Mouse (Mus musculus) midbrain, embryonic 16.5 days (tissue): ENCODE data around the gene Rftn1. TPM values are rescaled to one million over a fixed set of nuclear protein-coding genes. Genes with fewer than 3 reads are reported as not detected.

Experiments used
- ATAC-seq: fragments of 200-750 bp; cut with Nextera tagmentation; 2 replicates; pipeline ENCODE4 v1.8.0; 2017; ENCODE audit warnings: moderate TSS enrichment
- H3K27ac ChIP-seq: fragments of 300-500 bp; sonication (generic); 2 replicates; pipeline ENCODE4 v1.5.1; 2014; ENCODE audit warnings: mild to moderate bottlenecking, low read length, mixed read lengths
- H3K27me3 ChIP-seq: fragments of 300-500 bp; sonication (generic); 2 replicates; pipeline ENCODE4 v1.6.1; 2014; ENCODE audit warnings: low read depth, low read length, mixed read lengths; ENCODE audit not compliant: control insufficient read depth, insufficient read depth
- H3K36me3 ChIP-seq: fragments of 300-500 bp; sonication (generic); 2 replicates; pipeline ENCODE4 v1.6.1; 2014; ENCODE audit warnings: mild to moderate bottlenecking, low read length, moderate library complexity, mixed read lengths; ENCODE audit not compliant: control insufficient read depth, insufficient read depth
- H3K4me1 ChIP-seq: fragments of 300-500 bp; sonication (generic); 2 replicates; pipeline ENCODE4 v1.6.1; 2014; ENCODE audit warnings: mild to moderate bottlenecking, low read length, mixed read lengths; ENCODE audit not compliant: control insufficient read depth, insufficient read depth
- H3K4me2 ChIP-seq: fragments of 300-500 bp; sonication (generic); 2 replicates; pipeline ENCODE4 v1.6.1; 2014; ENCODE audit warnings: mild to moderate bottlenecking, low read length, mixed read lengths
- H3K4me3 ChIP-seq: fragments of 300-500 bp; sonication (generic); 2 replicates; pipeline ENCODE4 v1.5.1; 2014; ENCODE audit warnings: low read depth, mild to moderate bottlenecking, low read length, moderate library complexity, mixed read lengths
- H3K9ac ChIP-seq: fragments of 300-500 bp; sonication (generic); 2 replicates; pipeline ENCODE4 v1.6.1; 2014; ENCODE audit warnings: low read depth, low read length, mixed read lengths
- H3K9me3 ChIP-seq: fragments of 300-500 bp; sonication (generic); replicated peaks from 2 replicates; pipeline ENCODE4 v1.6.1; 2014; ENCODE audit warnings: mild to moderate bottlenecking, low read length, mixed read lengths; ENCODE audit not compliant: control insufficient read depth, poor library complexity, severe bottlenecking
- WGBS: fragments of 180-500 bp; shearing (Covaris S2); extraction: QIAGEN DNeasy Blood & Tissue Kit; methylation state at CpG from one replicate; pipeline ENCODE4 v1.1.7; 2014; 5-methylcytosine and 5-hydroxymethylcytosine counted together
- polyA plus RNA-seq: library from polyadenylated mRNA; unstranded; fragments of >200 nt; fragmentation: Nextera tagmentation; extraction: Ambion mirVana; gene quantifications from 2 replicates; pipeline ENCODE4 v1.2.1, GENCODE M21; 2015

Rftn1 gene
- polyA plus RNA-seq, 1 experiment from 2014 or later: 28.2 TPM

- Histone ChIP-seq H3K27me3 (no peaks in the 10 kb centered on the region), H3K9me3 (no peaks in the 10 kb centered on the region), H3K9ac (no peak overlapping the region), H3K4me2 (no peak overlapping the region), H3K27ac (no peak overlapping the region), H3K36me3 (no peaks in the 10 kb centered on the region), H3K4me3 (no peak overlapping the region), H3K4me1 (no peaks in the 10 kb centered on the region)
- 94% methylated on average over 3 of the region's 3 CpGs for WGBS
- ATAC-seq: no peak
Measured at GRCm38 (mm10) chr17:50000580-50000979, 189.9 kb downstream of the Rftn1 start.

- H3K27ac ChIP-seq: no peak overlapping the region
- H3K4me1 ChIP-seq: no peaks in the 10 kb centered on the region
- no peaks in the 10 kb centered on the region for H3K9me3 ChIP-seq
- WGBS: 78% methylated on average over 5 of the region's 5 CpGs
- H3K36me3 ChIP-seq: no peaks in the 10 kb centered on the region
- H3K9ac ChIP-seq: no peak overlapping the region
- H3K27me3 ChIP-seq: no peaks in the 10 kb centered on the region
- H3K4me3 ChIP-seq: no peak overlapping the region
- H3K4me2 ChIP-seq: no peak overlapping the region
- no peak for ATAC-seq
Measured at GRCm38 (mm10) chr17:49996626-49997152, 193.8 kb downstream of the Rftn1 start.

DNA sequence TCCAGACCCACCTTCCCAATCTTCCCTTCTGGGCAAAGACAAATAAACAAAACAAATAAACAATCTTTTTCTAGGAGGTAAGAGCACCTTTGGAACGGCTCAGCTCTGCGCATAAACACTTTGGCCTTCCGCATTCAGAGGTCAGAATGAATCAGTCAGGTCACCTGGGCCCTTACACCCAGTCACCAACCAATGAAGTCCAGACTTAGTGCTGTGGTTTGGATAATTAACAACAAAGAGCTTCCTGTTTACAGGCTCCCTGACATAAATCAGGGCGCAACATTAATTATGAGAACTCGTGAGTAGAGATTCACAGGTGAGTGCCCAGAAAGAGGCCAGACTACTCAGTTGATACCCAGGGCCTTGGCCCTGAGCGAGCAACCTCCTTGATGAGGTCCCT, 194.4 kb downstream of the Rftn1 start:
- no peak overlapping the region for H3K27ac ChIP-seq
- H3K9ac ChIP-seq: no peak overlapping the region
- no peak overlapping the region for H3K4me3 ChIP-seq
- H3K27me3 ChIP-seq: no peaks in the 10 kb centered on the region
- H3K9me3 ChIP-seq: no peaks in the 10 kb centered on the region
- no peaks in the 10 kb centered on the region for H3K36me3 ChIP-seq
- H3K4me1 ChIP-seq: no peaks in the 10 kb centered on the region
- no peak for ATAC-seq
- 89% methylated on average over 6 of the region's 6 CpGs for whole genome bisulfite sequencing
- no peak overlapping the region for H3K4me2 ChIP-seq

GRCm38 (mm10) chr17:49995226-49995625, 195.2 kb downstream of the Rftn1 start:
- Histone ChIP-seq H3K9ac (no peak overlapping the region), H3K9me3 (no peaks in the 10 kb centered on the region), H3K36me3 (no peaks in the 10 kb centered on the region), H3K4me3 (no peak overlapping the region), H3K4me1 (no peaks in the 10 kb centered on the region), H3K27me3 (no peaks in the 10 kb centered on the region), H3K27ac (no peak overlapping the region), H3K4me2 (no peak overlapping the region)
- WGBS: 87% methylated on average over 3 of the region's 3 CpGs
- no peak for ATAC-seq

GRCm38 (mm10) chr17:49993631-49994030, 196.8 kb downstream of the Rftn1 start:
- WGBS: 67% methylated on average over 3 of the region's 3 CpGs
- Histone ChIP-seq H3K9ac (no peak overlapping the region), H3K4me1 (no peaks in the 10 kb centered on the region; the same call in 1 of the 2 replicates), H3K36me3 (no peaks in the 10 kb centered on the region), H3K4me2 (no peak overlapping the region), H3K27ac (no peak overlapping the region), H3K9me3 (no peaks in the 10 kb centered on the region), H3K27me3 (no peaks in the 10 kb centered on the region), H3K4me3 (no peak overlapping the region)
- no peak for ATAC-seq

DNA sequence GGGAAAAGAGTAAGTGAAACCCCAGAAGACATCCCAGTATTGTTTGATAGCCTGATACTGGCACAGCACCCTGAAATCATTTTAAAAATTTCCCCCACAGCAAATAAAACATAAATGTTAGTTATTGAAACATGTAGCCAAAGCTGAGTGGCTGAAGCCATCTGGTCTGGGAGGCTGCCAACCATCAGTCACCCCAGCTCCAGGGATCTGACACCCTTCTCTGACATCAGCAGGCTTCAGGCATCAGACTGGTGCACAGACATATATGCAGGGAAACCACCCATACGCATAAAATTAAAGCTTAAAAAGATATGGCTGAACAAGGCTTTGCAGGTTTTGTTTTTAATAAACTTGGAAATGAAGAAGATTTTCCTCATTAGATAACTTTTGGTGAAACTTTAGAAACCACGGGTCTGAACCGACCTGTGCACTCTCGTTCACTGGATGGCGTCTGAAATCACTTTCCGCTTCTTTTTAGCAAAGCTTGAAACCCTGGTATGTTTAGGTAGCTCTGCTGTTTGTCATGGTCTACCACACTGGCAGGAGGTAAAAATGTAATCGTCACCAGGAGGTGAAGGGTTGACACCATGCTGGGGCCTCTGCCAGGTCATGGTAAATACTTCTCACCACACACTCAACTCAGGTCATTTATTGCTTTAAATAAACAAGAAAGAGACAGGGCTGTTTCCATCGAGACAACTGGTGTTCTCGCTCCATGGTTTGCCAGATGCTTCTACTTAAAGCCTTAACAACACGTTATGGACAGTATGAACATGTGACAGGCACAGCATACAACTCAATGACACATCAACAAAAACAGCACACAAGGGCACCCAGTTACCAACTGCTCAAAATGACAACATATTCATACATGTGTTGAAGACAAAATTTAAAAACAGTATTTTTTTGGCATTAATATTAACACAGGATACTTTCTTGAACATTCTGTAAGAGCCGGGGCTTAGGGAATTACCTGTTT, 197.6 kb downstream of the Rftn1 start:
- Histone ChIP-seq H3K4me2 (no peak overlapping the region), H3K9ac (no peak overlapping the region)
- WGBS: 85% methylated on average over 11 of the region's 11 CpGs

DNA sequence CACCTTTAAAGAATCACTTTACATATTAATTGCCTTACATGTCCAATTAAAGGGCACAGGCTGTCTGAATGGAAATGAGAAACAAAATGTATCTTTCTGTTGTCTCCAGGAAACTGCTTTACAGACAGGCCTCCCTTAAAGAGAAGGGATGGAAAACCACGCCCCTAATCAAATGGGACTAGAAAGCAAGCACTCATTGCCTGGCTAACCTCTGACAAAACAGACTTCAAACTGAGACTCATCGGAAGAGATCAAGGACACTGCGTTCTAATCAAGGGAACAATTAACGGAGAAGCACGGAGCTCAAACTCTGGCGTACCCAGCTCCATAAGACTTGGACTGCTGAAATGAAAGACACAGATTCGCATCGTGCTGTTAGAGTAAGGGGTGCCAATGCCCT, 200.9 kb downstream of the Rftn1 start:
- no peak overlapping the region for H3K27ac ChIP-seq
- H3K36me3 ChIP-seq: no peaks in the 10 kb centered on the region
- no peaks in the 10 kb centered on the region for H3K9me3 ChIP-seq
- 42% methylated on average over 8 of the region's 8 CpGs for WGBS
- ATAC-seq: peak; percentile 28; the same call in 1 of the 2 replicates
- no peaks in the 10 kb centered on the region; the same call in 1 of the 2 replicates for H3K4me1 ChIP-seq
- H3K9ac ChIP-seq: no peak overlapping the region
- no peak overlapping the region for H3K4me3 ChIP-seq
- H3K4me2 ChIP-seq: no peak overlapping the region
- H3K27me3 ChIP-seq: no peaks in the 10 kb centered on the region

More for the DNA sequence above, 197.6 kb downstream of the Rftn1 start:
- H3K36me3 ChIP-seq: no peaks in the 10 kb centered on the region
- no peaks in the 10 kb centered on the region for H3K27me3 ChIP-seq
- ATAC-seq: no peak
- H3K9me3 ChIP-seq: no peaks in the 10 kb centered on the region
- no peak overlapping the region for H3K27ac ChIP-seq
- no peak overlapping the region for H3K4me3 ChIP-seq
- H3K4me1 ChIP-seq: no peaks in the 10 kb centered on the region; the same call in 1 of the 2 replicates

DNA sequence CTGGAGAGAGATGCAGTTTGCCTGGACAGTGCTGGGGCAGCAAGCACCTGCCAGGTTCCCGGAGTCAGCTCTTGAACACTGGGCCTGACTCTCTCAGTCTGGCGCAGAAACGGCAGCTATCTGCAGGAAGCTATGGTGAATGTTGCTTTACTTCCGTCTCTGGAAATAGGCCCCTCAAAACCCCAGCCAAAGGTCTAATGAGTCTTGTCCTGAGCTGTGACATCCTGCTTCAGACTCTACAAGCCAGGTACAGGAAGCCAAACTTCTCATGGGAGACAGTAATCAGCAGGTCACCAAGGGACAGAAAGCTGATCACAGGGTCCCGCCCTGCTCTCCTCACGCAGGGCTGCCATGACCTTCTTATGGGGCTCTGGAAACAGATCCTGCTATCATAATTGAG, 203.4 kb downstream of the Rftn1 start:
- WGBS: 94% methylated on average over 6 of the region's 6 CpGs
- H3K4me3 ChIP-seq: no peak overlapping the region
- H3K4me1 ChIP-seq: no peaks in the 10 kb centered on the region; the same call in 1 of the 2 replicates
- H3K9me3 ChIP-seq: no peaks in the 10 kb centered on the region
- H3K4me2 ChIP-seq: no peak overlapping the region
- no peak overlapping the region for H3K9ac ChIP-seq
- no peak overlapping the region for H3K27ac ChIP-seq
- ATAC-seq: no peak
- no peaks in the 10 kb centered on the region for H3K27me3 ChIP-seq
- no peaks in the 10 kb centered on the region for H3K36me3 ChIP-seq

- no peak overlapping the region for H3K4me3 ChIP-seq
- peaks cover 4% of the 10 kb centered on the region; the same call in 1 of the 2 replicates for H3K9me3 ChIP-seq
Measured at GRCm38 (mm10) chr17:49983478-49983877, 207.0 kb downstream of the Rftn1 start.

More at GRCm38 (mm10) chr17:49983478-49983877, 207.0 kb downstream of the Rftn1 start:
- no peaks in the 10 kb centered on the region for H3K36me3 ChIP-seq
- 85% methylated on average over 5 of the region's 5 CpGs for WGBS
- no peaks in the 10 kb centered on the region for H3K27me3 ChIP-seq
- no peak overlapping the region for H3K9ac ChIP-seq
- H3K4me2 ChIP-seq: no peak overlapping the region
- ATAC-seq: no peak
- H3K4me1 ChIP-seq: no peaks in the 10 kb centered on the region
- H3K27ac ChIP-seq: no peak overlapping the region
